Mouse (Mus musculus) thymus, adult 2 months (tissue): ENCODE results near the gene Ccdc146.

Experiments
- CTCF ChIP-seq: fragments of 200-500 bp; IDR thresholded peaks from 2 replicates; pipeline ENCODE4 v1.5.1; 2012; ENCODE audit warnings: mild to moderate bottlenecking, control low read depth, low read length, moderate library complexity, borderline replicate concordance; ENCODE audit not compliant: control insufficient read depth, poor library complexity, insufficient read depth; ENCODE audit errors: extremely low read depth
- POLR2A ChIP-seq: fragments of 200-500 bp; IDR thresholded peaks from 2 replicates; pipeline ENCODE4 v1.6.1; 2012; ENCODE audit warnings: mild to moderate bottlenecking, low read length, control low read depth, moderate library complexity; ENCODE audit not compliant: control insufficient read depth, poor library complexity, insufficient read depth; ENCODE audit errors: extremely low read depth

GRCm38 (mm10) chr5:21267090-21267489 lies 157.4 kb downstream of the Ccdc146 start:
- TF ChIP-seq CTCF (no peak), POLR2A (no peak)
